In genomic region chr7:135488214-135488810, GRCm38 (mm10) we compare ENCODE assay signal across 9 mouse cellular contexts. TPM values are rescaled to one million over a fixed set of nuclear protein-coding genes. Genes with fewer than 3 reads are reported as not detected.
DNase-seq lines count a peak whose midpoint lies in the region; ATAC-seq and TF ChIP-seq lines count a peak whose summit lies in the region.
"Had no signal": no experiment of that assay in that cellular context is flagged by ENCODE, and none has a peak within 500 bp of the region (broad histone marks: within the 10 kb centered on the region; RNA-seq: fewer than 3 reads in every experiment).

No protein-coding gene starts in this region.

- 65% methylated on average over 6 of the region's 6 CpGs for WGBS in spleen, adult 2 months

- DNase-seq in gastrocnemius, adult 2 months, result no peak
- DNase-seq in gastrocnemius, postnatal 4 days (ENCODE audit: low spot score in 2 of 2), result no peak
- no peak for DNase-seq in spleen, adult 2 months (ENCODE audit: low read depth in 1 of 2, low spot score in 2 of 2)
- DNase-seq in spleen, adult 12 weeks (ENCODE audit: low spot score), result no peak
- peak; percentile 41 for DNase-seq in thymus, postnatal 25 days
- DNase-seq in layer of hippocampus, adult 8-10 months (ENCODE audit: low spot score in 2 of 2), result no peak
- DNase-seq in frontal cortex, postnatal 25 days (ENCODE audit: low spot score in 2 of 2), result no peak

- TF ChIP-seq CTCF in gastrocnemius, adult 2 months (IDR thresholded peaks at IDR 0.05), result peak; percentile 64
- TF ChIP-seq CTCF in spleen, adult 2 months (IDR thresholded peaks at IDR 0.05; ENCODE audit: extremely low read depth, insufficient read depth, insufficient read length, insufficient replicate concordance), result peak; percentile 36; the same call in 1 of the 2 replicates

- no peaks in the 10 kb centered on the region for H3K36me3 ChIP-seq in spleen, adult 2 months (ENCODE audit: control insufficient read depth, insufficient read depth, low read length)

- H3K4me3 ChIP-seq in gastrocnemius, adult 2 months, result no peak overlapping the region
- H3K4me3 ChIP-seq in spleen, adult 2 months (ENCODE audit: extremely low read depth, insufficient read depth, insufficient read length), result no peak overlapping the region

- intact Hi-C loops in gastrocnemius, adult 2 months (cut with DNase I), result no loop called here

- no peak for TF ChIP-seq POLR2A in spleen, adult 2 months (IDR thresholded peaks at IDR 0.05; ENCODE audit: low read depth, low read length)

- ATAC-seq in granulocyte monocyte progenitor cell, adult 5-6 weeks (replicated peaks; ENCODE audit: poor library complexity, severe bottlenecking), result peak; percentile 49

- H3K27ac ChIP-seq in gastrocnemius, adult 2 months, result no peak overlapping the region
- H3K27ac ChIP-seq in spleen, adult 2 months (ENCODE audit: insufficient read depth, low read length), result no peak overlapping the region
- H3K27ac ChIP-seq: macrophage had no signal

- no peaks in the 10 kb centered on the region for H3K27me3 ChIP-seq in spleen, adult 2 months (ENCODE audit: control insufficient read depth, insufficient read depth, low read length)

- H3K4me1 ChIP-seq in spleen, adult 2 months (ENCODE audit: control insufficient read depth, insufficient read depth, insufficient read length), result no peaks in the 10 kb centered on the region

RNA-seq across cellular contexts. Expression of gene Clrn3, which starts 40.1 kb away (rescaled TPM):
- not detected for total RNA-seq in gastrocnemius, adult 2 months (2021)
- not detected for total RNA-seq in gastrocnemius, postnatal 4 days (2021)
- polyA plus RNA-seq in spleen, adult 2 months (2012; rRNA removed), result not detected in 2 replicates
- not detected in 2 replicates for total RNA-seq in granulocyte monocyte progenitor cell, adult 5-6 weeks (2014; fragmentation: Nextera tagmentation)
- 0.04 TPM in 1 of 2 replicates, not detected in the other for total RNA-seq in granulocyte monocyte progenitor cell, adult 5-6 weeks (2017)
- not detected for total RNA-seq in layer of hippocampus, adult 8-10 months (2022)
- polyA plus RNA-seq: macrophage had no signal

RNA-seq across cellular contexts. Expression of gene Ptpre, which starts 49.0 kb away (rescaled TPM):
- 1 to 10 TPM; 1.2 to 1.6 TPM for total RNA-seq in gastrocnemius, adult 2 months (2021)
- 10 to 100 TPM in 1 of 2 experiments, 1 to 10 TPM in 1; 9.2 to 10.3 TPM for total RNA-seq in gastrocnemius, postnatal 4 days (2021)
- polyA plus RNA-seq in spleen, adult 2 months (2012; rRNA removed), result 9.5 and 10.1 TPM in 2 replicates
- 74.9 and 86.6 TPM in 2 replicates for total RNA-seq in granulocyte monocyte progenitor cell, adult 5-6 weeks (2014; fragmentation: Nextera tagmentation)
- 48.3 and 49.8 TPM in 2 replicates for total RNA-seq in granulocyte monocyte progenitor cell, adult 5-6 weeks (2017)
- 10 to 100 TPM; 49.5 to 52.8 (median 51.5) TPM for total RNA-seq in layer of hippocampus, adult 8-10 months (2022)

Comparison
In these comparisons a context has a peak if more than half of its experiments do, and no peak if none do; other contexts are left out.
1. RNA of gene Ptpre, which starts 49.0 kb away (total RNA-seq): 48.3 to 86.6 TPM in granulocyte monocyte progenitor cell, adult 5-6 weeks and 49.5 to 52.8 TPM in layer of hippocampus, adult 8-10 months; 9.2 to 10.3 TPM in gastrocnemius, postnatal 4 days and 1.2 to 1.6 TPM in gastrocnemius, adult 2 months; every median in the first group is over 4 times any median in the second.